8 mouse cellular contexts compared by ENCODE assay signal in genomic region chr13:54302351-54303070, GRCm38 (mm10).
DNase-seq lines count a peak whose midpoint lies in the region; ATAC-seq and TF ChIP-seq lines count a peak whose summit lies in the region.

No protein-coding gene starts in this region.

- no peak for TF ChIP-seq POLR2A in bone marrow, adult 2 months (IDR thresholded peaks at IDR 0.05; ENCODE audit: borderline replicate concordance, control insufficient read depth, low read depth, low read length)
- no peak; the same call in none of the 2 replicates for TF ChIP-seq POLR2A in embryonic fibroblast, embryonic 13.5 days (IDR thresholded peaks at IDR 0.05; ENCODE audit: low read depth, low read length)

- H3K4me3 ChIP-seq in bone marrow, adult 2 months (replicated peaks; ENCODE audit: control insufficient read depth, low read depth, low read length), result peak overlapping the region; percentile 66
- peak overlapping the region; percentile 65 for H3K4me3 ChIP-seq in embryonic fibroblast, embryonic 13.5 days (ENCODE audit: insufficient read depth, low read length)
- peak overlapping the region; percentile 80 for H3K4me3 ChIP-seq in hindbrain, embryonic 11.5 days (ENCODE audit: low read depth, low read length)
- peak overlapping the region; percentile 64 for H3K4me3 ChIP-seq in midbrain, embryonic 13.5 days (replicated peaks)

- peak; percentile 57 for DNase-seq in gastrocnemius, postnatal 10 days
- DNase-seq in gastrocnemius, adult 18-20 months (ENCODE audit: low spot score), result no peak
- peak; percentile 76 for DNase-seq in hindbrain, embryonic 11.5 days (ENCODE audit: low spot score)
- peak; percentile 58 for DNase-seq in left cerebral cortex, postnatal 4 days
- peak; percentile 43 for DNase-seq in splenic B cell, adult 2 months (ENCODE audit: low read depth, low spot score)

- intact Hi-C loops in left cerebral cortex, postnatal 4 days (cut with DNase I), result loop anchor here (10.0 kb wide), 1 partner anchor 72 kb away; the partner anchor contains the start of gene Cplx2

- H3K27me3 ChIP-seq in hindbrain, embryonic 11.5 days (ENCODE audit: control insufficient read depth, insufficient read depth, low read length), result no peaks in the 10 kb centered on the region
- H3K27me3 ChIP-seq in midbrain, embryonic 13.5 days, result peaks cover 9% of the 10 kb centered on the region
- H3K27me3 ChIP-seq in splenic B cell, adult 2 months (ENCODE audit: control insufficient read depth, insufficient read depth, low read length, poor library complexity, severe bottlenecking), result no peaks in the 10 kb centered on the region

- no peaks in the 10 kb centered on the region for H3K9me3 ChIP-seq in hindbrain, embryonic 11.5 days (ENCODE audit: control insufficient read depth, low read length)
- H3K9me3 ChIP-seq in midbrain, embryonic 13.5 days, result no peaks in the 10 kb centered on the region

- WGBS in bone marrow, adult 2 months, result 2% methylated on average over 58 of the region's 58 CpGs
- under 1% methylated on average over 56 of the region's 58 CpGs for WGBS in hindbrain, embryonic 11.5 days
- WGBS in midbrain, embryonic 13.5 days, result 1% methylated on average over 53 of the region's 58 CpGs

- peak; percentile 62 for ATAC-seq in hindbrain, embryonic 11.5 days (ENCODE audit: low FRiP score)
- peak; percentile 68 for ATAC-seq in midbrain, embryonic 13.5 days

- peak overlapping the region; percentile 76 for H3K27ac ChIP-seq in bone marrow, adult 2 months (ENCODE audit: control insufficient read depth, insufficient read depth, low read depth, low read length, poor library complexity)
- peak overlapping the region; percentile 93 for H3K27ac ChIP-seq in embryonic fibroblast, embryonic 13.5 days (ENCODE audit: insufficient read depth, low read length)
- peak overlapping the region; percentile 99 for H3K27ac ChIP-seq in hindbrain, embryonic 11.5 days (ENCODE audit: low read depth, low read length)
- H3K27ac ChIP-seq in midbrain, embryonic 13.5 days, result peak overlapping the region; percentile 99

- H3K4me2 ChIP-seq in hindbrain, embryonic 11.5 days (replicated peaks; ENCODE audit: low read depth, low read length), result peak overlapping the region; percentile 99
- H3K4me2 ChIP-seq in midbrain, embryonic 13.5 days (replicated peaks), result peak overlapping the region; percentile 81

- TF ChIP-seq CTCF in bone marrow, adult 2 months (IDR thresholded peaks at IDR 0.05; ENCODE audit: control insufficient read depth, insufficient read depth, low read length), result no peak
- no peak for TF ChIP-seq CTCF in embryonic fibroblast, embryonic 13.5 days (IDR thresholded peaks at IDR 0.05; ENCODE audit: borderline replicate concordance, insufficient read depth, low read length)

- H3K36me3 ChIP-seq in hindbrain, embryonic 11.5 days (ENCODE audit: control insufficient read depth, insufficient read depth, low read length), result no peaks in the 10 kb centered on the region
- no peaks in the 10 kb centered on the region for H3K36me3 ChIP-seq in midbrain, embryonic 13.5 days
- no peaks in the 10 kb centered on the region for H3K36me3 ChIP-seq in splenic B cell, adult 2 months (ENCODE audit: control insufficient read depth, insufficient read depth, low read length, poor library complexity, severe bottlenecking)

- H3K4me1 ChIP-seq in bone marrow, adult 2 months (ENCODE audit: control insufficient read depth, insufficient read depth, low read length), result no peaks in the 10 kb centered on the region
- H3K4me1 ChIP-seq in embryonic fibroblast, embryonic 13.5 days (ENCODE audit: control insufficient read depth, insufficient read depth, low read length), result peaks cover 13% of the 10 kb centered on the region
- 0 out of 2 replicates have a peak, but pooled peaks cover 2% of the 10 kb centered on the region for H3K4me1 ChIP-seq in hindbrain, embryonic 11.5 days (replicated peaks; ENCODE audit: control insufficient read depth, insufficient read depth, low read length)
- H3K4me1 ChIP-seq in midbrain, embryonic 13.5 days (replicated peaks), result peaks cover 42% of the 10 kb centered on the region

- H3K9ac ChIP-seq in hindbrain, embryonic 11.5 days (ENCODE audit: low read depth, low read length), result peak overlapping the region; percentile 99
- H3K9ac ChIP-seq in midbrain, embryonic 13.5 days (replicated peaks), result peak overlapping the region; percentile 93
